Mouse (Mus musculus) leukemia stem cell, adult 10-12 weeks (primary cell): Measurements from ENCODE around the gene Gm14180. TPM values are rescaled to one million over a fixed set of nuclear protein-coding genes. Genes with fewer than 3 reads are reported as not detected.

Source experiments
- polyA plus RNA-seq: library from polyadenylated mRNA; stranded (reverse); fragments of >175 nt; gene quantifications from 2 replicates; pipeline ENCODE4 v1.2.3, GENCODE M21; 2012; ENCODE audit warnings: low replicate concordance

Gene Gm14180
- polyA plus RNA-seq, result not detected in 2 replicates

DNA sequence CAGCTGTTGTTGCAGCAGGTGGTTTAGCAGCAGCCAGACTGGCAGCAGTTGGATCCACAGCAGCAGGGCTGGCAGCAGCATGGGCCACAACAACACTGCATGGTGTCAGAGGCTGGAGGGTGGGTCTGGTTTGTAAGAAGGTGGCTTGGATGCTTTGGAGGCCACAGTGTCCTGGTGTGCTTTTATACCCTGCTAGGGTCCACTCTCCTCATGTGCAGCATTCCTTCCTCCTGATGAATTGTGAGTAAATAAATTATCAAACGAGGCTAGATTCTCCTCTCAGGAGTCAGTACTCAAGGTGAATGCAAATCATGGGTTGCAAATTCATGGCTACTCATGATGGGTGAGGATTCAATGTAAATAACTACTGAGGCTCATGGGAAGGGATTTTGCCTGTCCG is at the start of gene Gm14180:
Gm14180 (minus strand) TSS at position 101 of the 400 bp plus-strand sequence.

GRCm38 (mm10) chr11:99780604-99781003 is 46.5 kb upstream of the Gm14180 start, which contains the start of gene Krtap4-8:
Gene Krtap4-8, minus strand, starts transcription at chr11:99780704.

GRCm38 (mm10) chr11:99772813-99773212 is 38.7 kb upstream of the Gm14180 start, which contains the start of gene Gm11595:
Gene Gm11595, minus strand, starts transcription at chr11:99772913.

GRCm38 (mm10) chr11:99690463-99690862 is 43.6 kb downstream of the Gm14180 start, which contains the start of gene Gm14190:
Gene Gm14190, minus strand, starts transcription at chr11:99690740.

Other genes with a start within 250 kb of the Gm14180 start
- gene Krt23, start 241.2 kb downstream of the Gm14180 start, polyA plus RNA-seq, result not detected in 2 replicates
- gene Krt39, start 213.0 kb downstream of the Gm14180 start, polyA plus RNA-seq, result not detected in 2 replicates
- not detected in 2 replicates for gene Krt40, start 191.1 kb downstream of the Gm14180 start, polyA plus RNA-seq
- gene Krtap3-3, start 183.4 kb downstream of the Gm14180 start, polyA plus RNA-seq, result not detected in 2 replicates
- gene Krtap3-2, start 177.4 kb downstream of the Gm14180 start, polyA plus RNA-seq, result not detected in 2 replicates
- not detected in 2 replicates for gene Gm11939, start 174.8 kb downstream of the Gm14180 start, polyA plus RNA-seq
- not detected in 2 replicates for gene Krtap3-1, start 167.7 kb downstream of the Gm14180 start, polyA plus RNA-seq
- gene Krtap1-5, start 153.3 kb downstream of the Gm14180 start, polyA plus RNA-seq, result not detected in 2 replicates
- gene Krtap1-4, start 150.6 kb downstream of the Gm14180 start, polyA plus RNA-seq, result not detected in 2 replicates
- gene Krtap1-3, start 143.0 kb downstream of the Gm14180 start, polyA plus RNA-seq, result not detected in 2 replicates
- not detected in 2 replicates for gene Krtap9-3, start 136.2 kb downstream of the Gm14180 start, polyA plus RNA-seq
- gene Gm11938, start 131.0 kb downstream of the Gm14180 start, polyA plus RNA-seq, result not detected in 2 replicates
- gene Gm11937, start 124.1 kb downstream of the Gm14180 start, polyA plus RNA-seq, result not detected in 2 replicates
- not detected in 2 replicates for gene Krtap2-4, start 119.4 kb downstream of the Gm14180 start, polyA plus RNA-seq
- not detected in 2 replicates for gene Gm11562, start 113.9 kb downstream of the Gm14180 start, polyA plus RNA-seq
- gene Krtap4-1, start 106.1 kb downstream of the Gm14180 start, polyA plus RNA-seq, result not detected in 2 replicates
- not detected in 2 replicates for gene Krtap4-2, start 99.2 kb downstream of the Gm14180 start, polyA plus RNA-seq
- not detected in 2 replicates for gene Krtap4-7, start 90.2 kb downstream of the Gm14180 start, polyA plus RNA-seq
- not detected in 2 replicates for gene Gm11555, start 84.1 kb downstream of the Gm14180 start, polyA plus RNA-seq
- gene Gm11563, start 75.3 kb downstream of the Gm14180 start, polyA plus RNA-seq, result not detected in 2 replicates
- not detected in 2 replicates for gene Krtap4-6, start 68.3 kb downstream of the Gm14180 start, polyA plus RNA-seq
- gene Gm14190, start 43.5 kb downstream of the Gm14180 start, polyA plus RNA-seq, result not detected in 2 replicates
- not detected in 2 replicates for gene Gm11595, start 38.6 kb upstream of the Gm14180 start, polyA plus RNA-seq
- gene Krtap4-8, start 46.4 kb upstream of the Gm14180 start, polyA plus RNA-seq, result not detected in 2 replicates
- not detected in 2 replicates for gene Krtap4-9, start 50.9 kb upstream of the Gm14180 start, polyA plus RNA-seq
- not detected in 2 replicates for gene Gm11596, start 59.2 kb upstream of the Gm14180 start, polyA plus RNA-seq
- gene Gm11569, start 64.6 kb upstream of the Gm14180 start, polyA plus RNA-seq, result 0.86 TPM in 1 of 2 replicates, not detected in the other
- not detected in 2 replicates for gene Gm11554, start 70.2 kb upstream of the Gm14180 start, polyA plus RNA-seq
- not detected in 2 replicates for gene Krtap4-13, start 75.6 kb upstream of the Gm14180 start, polyA plus RNA-seq
- gene Gm11564, start 81.4 kb upstream of the Gm14180 start, polyA plus RNA-seq, result not detected in 2 replicates
- not detected in 2 replicates for gene 2300003K06Rik, start 103.8 kb upstream of the Gm14180 start, polyA plus RNA-seq
- not detected in 2 replicates for gene Krtap4-16, start 117.3 kb upstream of the Gm14180 start, polyA plus RNA-seq
- gene Gm11568, start 123.6 kb upstream of the Gm14180 start, polyA plus RNA-seq, result not detected in 2 replicates
- gene Gm11559, start 130.2 kb upstream of the Gm14180 start, polyA plus RNA-seq, result not detected in 2 replicates
- not detected in 2 replicates for gene Krtap9-1, start 139.1 kb upstream of the Gm14180 start, polyA plus RNA-seq
- gene Gm11567, start 144.9 kb upstream of the Gm14180 start, polyA plus RNA-seq, result not detected in 2 replicates
- gene Krtap31-1, start 173.6 kb upstream of the Gm14180 start, polyA plus RNA-seq, result not detected in 2 replicates
- not detected in 2 replicates for gene Gm11565, start 180.5 kb upstream of the Gm14180 start, polyA plus RNA-seq
- gene Krtap31-2, start 202.0 kb upstream of the Gm14180 start, polyA plus RNA-seq, result not detected in 2 replicates
- not detected in 2 replicates for gene Krtap9-5, start 214.2 kb upstream of the Gm14180 start, polyA plus RNA-seq
- gene Krtap29-1, start 244.8 kb upstream of the Gm14180 start, polyA plus RNA-seq, result not detected in 2 replicates